Mouse (Mus musculus) sigmoid colon, adult 10 weeks (tissue): ENCODE measurements around the gene Pitpnc1. TPM values are rescaled to one million over a fixed set of nuclear protein-coding genes. Genes with fewer than 3 reads are reported as not detected.

Experiments
- polyA plus RNA-seq: library from polyadenylated mRNA; stranded (reverse); fragments of 350-450 nt; fragmentation: Illumina TruSeq; extraction: RNeasy Lipid Tissue Mini Kit (QIAGEN cat#74804); gene quantifications from one replicate; pipeline ENCODE4 v1.2.3, GENCODE M21; 2014; ENCODE audit warnings: low read depth, low replicate concordance

The Pitpnc1 gene
- 11.4 TPM for polyA plus RNA-seq

GRCm38 (mm10) chr11:107470521-107471041 lies at the start of gene Pitpnc1:
Pitpnc1 (minus strand) TSS chr11:107470699.

DNA sequence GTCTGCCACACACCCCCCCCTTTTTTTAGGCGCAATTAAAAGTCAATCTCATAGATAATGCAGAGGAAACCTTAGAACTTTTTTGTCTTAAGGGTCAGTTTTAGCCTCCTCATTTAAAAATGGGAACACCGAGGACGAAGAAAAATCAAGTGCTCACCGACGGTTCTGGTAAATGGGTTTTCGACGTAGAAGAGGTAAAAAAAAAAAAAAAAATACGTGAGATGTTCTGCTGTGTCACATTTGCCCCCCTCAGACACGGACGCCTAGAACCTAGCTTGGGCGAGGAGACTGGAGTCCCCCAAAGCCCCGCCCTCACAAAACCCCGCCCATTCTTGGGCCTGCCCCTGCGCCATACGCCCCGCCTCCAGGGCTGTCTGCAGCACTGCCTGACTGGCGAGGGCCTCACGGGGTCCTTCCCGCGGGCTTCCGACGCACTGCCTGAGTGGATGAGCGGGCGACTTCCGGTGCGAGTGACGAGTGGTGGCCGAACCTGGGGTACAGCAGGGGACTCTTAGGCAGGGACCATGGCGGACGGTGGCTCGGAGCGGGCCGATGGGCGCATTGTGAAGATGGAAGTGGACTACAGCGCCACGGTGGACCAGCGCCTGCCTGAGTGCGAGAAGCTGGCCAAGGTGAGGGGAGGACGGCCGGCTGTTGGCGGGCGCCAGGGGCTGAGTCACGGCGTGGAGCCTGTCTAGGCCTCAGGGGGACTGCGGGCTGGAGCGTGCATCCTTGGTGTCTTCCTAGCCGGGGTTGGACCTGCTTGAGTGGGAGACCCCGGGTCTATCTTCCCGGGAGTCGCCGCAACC lies 8.8 kb upstream of the Pitpnc1 start, which contains the start of gene Psmd12:
Psmd12 (plus strand) TSS at position 432 of the 809 bp plus-strand sequence.

GRCm38 (mm10) chr11:107188565-107189552 lies 281.6 kb downstream of the Pitpnc1 start, which contains the start of gene Nol11:
Nol11 (minus strand) TSS chr11:107189381.

Other genes starting within 250 kb of the Pitpnc1 start
- gene Psmd12, start 8.8 kb upstream of the Pitpnc1 start, polyA plus RNA-seq, result 138 TPM
- gene Helz, start 77.2 kb upstream of the Pitpnc1 start, polyA plus RNA-seq, result 17.1 TPM
- not detected for gene Cacng1, start 245.8 kb upstream of the Pitpnc1 start, polyA plus RNA-seq